Mouse (Mus musculus): ENCODE measurements around the gene Zc3h7b. TPM values are rescaled to one million over a fixed set of nuclear protein-coding genes. Genes with fewer than 3 reads are reported as not detected.
A peak's percentile ranks its signal among the peaks of the same experiment; 100 is the strongest.

The Zc3h7b gene
- polyA plus RNA-seq, 1 experiment: 25.1 TPM

- Histone ChIP-seq H3K4me1 (ENCODE audit: control insufficient read depth, insufficient read depth, insufficient read length, low read length) (peaks cover 17% of the 10 kb centered on the region), H3K4me3 (ENCODE audit: insufficient read depth, low read depth, low read length) (peak overlapping the region; percentile 69), H3K27ac (replicated peaks; ENCODE audit: low read depth, low read length) (peak overlapping the region; percentile 77)
Measured at GRCm38 (mm10) chr15:81811599-81811996, 66.7 kb downstream of the Zc3h7b start.

GRCm38 (mm10) chr15:81812287-81812686 is 67.4 kb downstream of the Zc3h7b start:
- H3K4me1 ChIP-seq (ENCODE audit: control insufficient read depth, insufficient read depth, insufficient read length, low read length): peaks cover 17% of the 10 kb centered on the region
- peak overlapping the region; percentile 77 for H3K27ac ChIP-seq (replicated peaks; ENCODE audit: low read depth, low read length)
- H3K4me3 ChIP-seq (ENCODE audit: insufficient read depth, low read depth, low read length): peak overlapping the region; percentile 69

- peak overlapping the region; percentile 33; the same call in 1 of the 2 replicates for H3K27ac ChIP-seq (replicated peaks; ENCODE audit: low read depth, low read length)
- peaks cover 17% of the 10 kb centered on the region for H3K4me1 ChIP-seq (ENCODE audit: control insufficient read depth, insufficient read depth, insufficient read length, low read length)
- H3K4me3 ChIP-seq (ENCODE audit: insufficient read depth, low read depth, low read length): peak overlapping the region; percentile 69
Measured at GRCm38 (mm10) chr15:81812696-81813631, 68.1 kb downstream of the Zc3h7b start.

GRCm38 (mm10) chr15:81813986-81814705 is 69.3 kb downstream of the Zc3h7b start:
- peaks cover 13% of the 10 kb centered on the region for H3K4me1 ChIP-seq (ENCODE audit: control insufficient read depth, insufficient read depth, insufficient read length, low read length)
- H3K27ac ChIP-seq (replicated peaks; ENCODE audit: low read depth, low read length): no peak overlapping the region
- no peak overlapping the region for H3K4me3 ChIP-seq (ENCODE audit: insufficient read depth, low read depth, low read length)

- no peak overlapping the region for H3K27ac ChIP-seq (replicated peaks; ENCODE audit: low read depth, low read length)
- peaks cover 10% of the 10 kb centered on the region for H3K4me1 ChIP-seq (ENCODE audit: control insufficient read depth, insufficient read depth, insufficient read length, low read length)
- H3K4me3 ChIP-seq (ENCODE audit: insufficient read depth, low read depth, low read length): no peak overlapping the region
Measured at GRCm38 (mm10) chr15:81814716-81815370, 70.0 kb downstream of the Zc3h7b start.

GRCm38 (mm10) chr15:81818404-81818803 is 73.5 kb downstream of the Zc3h7b start:
- Histone ChIP-seq H3K4me3 (ENCODE audit: insufficient read depth, low read depth, low read length) (no peak overlapping the region), H3K27ac (replicated peaks; ENCODE audit: low read depth, low read length) (no peak overlapping the region), H3K4me1 (ENCODE audit: control insufficient read depth, insufficient read depth, insufficient read length, low read length) (peaks cover 4% of the 10 kb centered on the region)

GRCm38 (mm10) chr15:81822631-81823030 is 77.8 kb downstream of the Zc3h7b start:
- Histone ChIP-seq H3K27ac (replicated peaks; ENCODE audit: low read depth, low read length) (no peak overlapping the region), H3K4me3 (ENCODE audit: insufficient read depth, low read depth, low read length) (no peak overlapping the region)

GRCm38 (mm10) chr15:81824832-81825231 is 80.0 kb downstream of the Zc3h7b start:
- Histone ChIP-seq H3K4me1 (ENCODE audit: control insufficient read depth, insufficient read depth, insufficient read length, low read length) (no peaks in the 10 kb centered on the region), H3K27ac (replicated peaks; ENCODE audit: low read depth, low read length) (no peak overlapping the region), H3K4me3 (ENCODE audit: insufficient read depth, low read depth, low read length) (no peak overlapping the region)

More at GRCm38 (mm10) chr15:81822631-81823030, 77.8 kb downstream of the Zc3h7b start:
- no peaks in the 10 kb centered on the region for H3K4me1 ChIP-seq (ENCODE audit: control insufficient read depth, insufficient read depth, insufficient read length, low read length)

- peak overlapping the region; percentile 32 for H3K27ac ChIP-seq (replicated peaks; ENCODE audit: low read depth, low read length)
- H3K4me3 ChIP-seq (ENCODE audit: insufficient read depth, low read depth, low read length): no peak overlapping the region
- no peaks in the 10 kb centered on the region for H3K4me1 ChIP-seq (ENCODE audit: control insufficient read depth, insufficient read depth, insufficient read length, low read length)
Measured at GRCm38 (mm10) chr15:81828426-81829207, 83.8 kb downstream of the Zc3h7b start.

GRCm38 (mm10) chr15:81829208-81829580 is 84.3 kb downstream of the Zc3h7b start:
- Histone ChIP-seq H3K4me1 (ENCODE audit: control insufficient read depth, insufficient read depth, insufficient read length, low read length) (no peaks in the 10 kb centered on the region), H3K27ac (replicated peaks; ENCODE audit: low read depth, low read length) (peak overlapping the region; percentile 32)

GRCm38 (mm10) chr15:81830530-81830929 is 85.7 kb downstream of the Zc3h7b start:
- Histone ChIP-seq H3K4me1 (ENCODE audit: control insufficient read depth, insufficient read depth, insufficient read length, low read length) (no peaks in the 10 kb centered on the region), H3K4me3 (ENCODE audit: insufficient read depth, low read depth, low read length) (no peak overlapping the region), H3K27ac (replicated peaks; ENCODE audit: low read depth, low read length) (peak overlapping the region; percentile 30; the same call in 1 of the 2 replicates)

More at GRCm38 (mm10) chr15:81829208-81829580, 84.3 kb downstream of the Zc3h7b start:
- no peak overlapping the region for H3K4me3 ChIP-seq (ENCODE audit: insufficient read depth, low read depth, low read length)

- H3K27ac ChIP-seq (replicated peaks; ENCODE audit: low read depth, low read length): peak overlapping the region; percentile 53
- H3K4me3 ChIP-seq (ENCODE audit: insufficient read depth, low read depth, low read length): no peak overlapping the region
- H3K4me1 ChIP-seq (ENCODE audit: control insufficient read depth, insufficient read depth, insufficient read length, low read length): no peaks in the 10 kb centered on the region; the same call in 1 of the 2 replicates
Measured at GRCm38 (mm10) chr15:81831136-81831825, 86.4 kb downstream of the Zc3h7b start.

- H3K4me3 ChIP-seq (ENCODE audit: insufficient read depth, low read depth, low read length): no peak overlapping the region
- peak overlapping the region; percentile 52; the same call in 1 of the 2 replicates for H3K27ac ChIP-seq (replicated peaks; ENCODE audit: low read depth, low read length)
- H3K4me1 ChIP-seq (ENCODE audit: control insufficient read depth, insufficient read depth, insufficient read length, low read length): peaks cover 3% of the 10 kb centered on the region; the same call in 1 of the 2 replicates
Measured at GRCm38 (mm10) chr15:81832219-81832618, 87.4 kb downstream of the Zc3h7b start.

- Histone ChIP-seq H3K4me3 (ENCODE audit: insufficient read depth, low read depth, low read length) (no peak overlapping the region), H3K4me1 (ENCODE audit: control insufficient read depth, insufficient read depth, insufficient read length, low read length) (peaks cover 6% of the 10 kb centered on the region; the same call in 1 of the 2 replicates), H3K27ac (replicated peaks; ENCODE audit: low read depth, low read length) (peak overlapping the region; percentile 92)
Measured at GRCm38 (mm10) chr15:81833481-81833880, 88.6 kb downstream of the Zc3h7b start.

All from brown adipose tissue, adult 24 weeks (tissue).